Mouse (Mus musculus) adrenal gland, postnatal 36 days (tissue): Measurements from ENCODE around the gene Kcnj14. TPM values are rescaled to one million over a fixed set of nuclear protein-coding genes. Genes with fewer than 3 reads are reported as not detected.

ENCODE experiments used
- total RNA-seq, 2 experiments: library from RNA; stranded (reverse); gene quantifications; 2 replicates each; pipeline ENCODE4 v1.2.3; 2021

Gene Kcnj14
- total RNA-seq, 2 experiments from 2014 or later: 0.16 to 0.53 TPM

Other genes with a start within 250 kb of the Kcnj14 start
- under 1 TPM in 1 of 2 experiments, not detected in 1; 0.33 TPM for gene Fgf21, start 209.3 kb downstream of the Kcnj14 start, total RNA-seq
- not detected for gene Fut1, start 207.5 kb downstream of the Kcnj14 start, total RNA-seq
- under 1 TPM; 0.16 to 0.20 TPM for gene Izumo1, start 203.0 kb downstream of the Kcnj14 start, total RNA-seq
- 10 to 100 TPM; 18.7 to 26.0 TPM for gene Rasip1, start 197.3 kb downstream of the Kcnj14 start, total RNA-seq
- gene Mamstr, start 184.8 kb downstream of the Kcnj14 start, total RNA-seq: 10 to 100 TPM in 1 of 2 experiments, 1 to 10 TPM in 1; 3.0 to 11.0 TPM
- gene Fut2, start 158.4 kb downstream of the Kcnj14 start, total RNA-seq: under 1 TPM in 1 of 2 experiments, not detected in 1; 0.17 TPM
- gene Ntn5, start 140.8 kb downstream of the Kcnj14 start, total RNA-seq: under 1 TPM; 0.23 to 0.83 TPM
- gene Sec1, start 130.4 kb downstream of the Kcnj14 start, total RNA-seq: under 1 TPM; 0.23 to 0.99 TPM
- gene Car11, start 124.9 kb downstream of the Kcnj14 start, total RNA-seq: 10 to 100 TPM in 1 of 2 experiments, 1 to 10 TPM in 1; 8.6 to 10.2 TPM
- 100 to 1,000 TPM; 125 to 262 TPM for gene Dbp, start 119.7 kb downstream of the Kcnj14 start, total RNA-seq
- gene Rpl18, start 109.3 kb downstream of the Kcnj14 start, total RNA-seq: 1,000 to 10,000 TPM; 1,050 to 1,062 TPM
- 10 to 100 TPM; 35.5 to 35.6 TPM for gene Sphk2, start 106.8 kb downstream of the Kcnj14 start, total RNA-seq
- under 1 TPM; 0.36 to 0.46 TPM for gene Fam83e, start 103.6 kb downstream of the Kcnj14 start, total RNA-seq
- not detected for gene Spaca4, start 99.0 kb downstream of the Kcnj14 start, total RNA-seq
- 1 to 10 TPM; 6.1 to 8.5 TPM for gene Lmtk3, start 41.0 kb downstream of the Kcnj14 start, total RNA-seq
- gene Sult2b1, start 40.1 kb downstream of the Kcnj14 start, total RNA-seq: 1 to 10 TPM; 1.1 to 1.4 TPM
- gene Cyth2, start 10.2 kb downstream of the Kcnj14 start, total RNA-seq: 100 to 1,000 TPM; 121 to 125 TPM
- 10 to 100 TPM; 27.1 to 36.0 TPM for gene Grwd1, start 6.2 kb upstream of the Kcnj14 start, total RNA-seq
- 100 to 1,000 TPM; 137 to 140 TPM for gene Kdelr1, start 48.0 kb upstream of the Kcnj14 start, total RNA-seq
- gene Grin2d, start 53.6 kb upstream of the Kcnj14 start, total RNA-seq: 1 to 10 TPM in 1 of 2 experiments, under 1 TPM in 1; 0.63 to 1.2 TPM
- gene Syngr4, start 71.9 kb upstream of the Kcnj14 start, total RNA-seq: under 1 TPM in 1 of 2 experiments, not detected in 1; 0.36 TPM
- gene Tmem143, start 72.2 kb upstream of the Kcnj14 start, total RNA-seq: 10 to 100 TPM; 55.1 to 66.5 TPM
- gene Emp3, start 96.6 kb upstream of the Kcnj14 start, total RNA-seq: 100 to 1,000 TPM; 264 to 580 TPM
- 10 to 100 TPM; 31.8 to 38.9 TPM for gene Ccdc114, start 99.3 kb upstream of the Kcnj14 start, total RNA-seq
- under 1 TPM in 1 of 2 experiments, not detected in 1; 0.60 TPM for gene Abcc6, start 205.5 kb upstream of the Kcnj14 start, total RNA-seq
- gene Nomo1, start 208.9 kb upstream of the Kcnj14 start, total RNA-seq: 10 to 100 TPM; 67.8 to 69.6 TPM